Comparison of ENCODE assay signal across 8 mouse cellular contexts in the genomic region with DNA sequence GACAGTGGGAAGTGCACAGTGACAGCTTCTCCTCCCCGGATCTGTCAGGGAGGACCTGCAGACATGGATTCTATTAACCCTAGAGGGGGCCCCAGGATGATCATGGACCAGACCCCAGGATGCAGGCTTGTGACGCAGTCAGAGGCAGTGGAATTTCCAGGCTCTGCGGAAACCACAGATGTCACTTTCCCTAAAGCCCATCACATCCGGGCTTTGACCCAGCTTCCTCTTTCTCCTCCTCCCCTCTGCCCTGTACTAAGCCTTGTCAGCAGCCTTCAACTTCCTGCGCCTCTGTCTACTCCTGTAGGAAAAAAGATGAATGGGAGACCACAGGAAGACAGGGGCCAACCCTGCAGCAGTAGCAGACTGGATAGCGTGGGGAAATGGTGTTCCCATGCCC. TPM values are rescaled to one million over a fixed set of nuclear protein-coding genes. Genes with fewer than 3 reads are reported as not detected.
DNase-seq lines count a peak whose midpoint lies in the region; ATAC-seq lines count a peak whose summit lies in the region.

No protein-coding gene starts in this region.

- peaks cover 25% of the 10 kb centered on the region for H3K4me1 ChIP-seq in embryonic facial prominence, embryonic 13.5 days
- peaks cover 36% of the 10 kb centered on the region for H3K4me1 ChIP-seq in hindbrain, embryonic 15.5 days (replicated peaks)
- peaks cover 62% of the 10 kb centered on the region for H3K4me1 ChIP-seq in liver, embryonic 12.5 days

- peak overlapping the region; percentile 44 for H3K9ac ChIP-seq in embryonic facial prominence, embryonic 13.5 days
- peak overlapping the region; percentile 29; the same call in 1 of the 2 replicates for H3K9ac ChIP-seq in hindbrain, embryonic 15.5 days
- no peak overlapping the region for H3K9ac ChIP-seq in liver, embryonic 12.5 days

- WGBS in embryonic facial prominence, embryonic 13.5 days, result 15% methylated on average over 6 of the region's 6 CpGs
- whole genome bisulfite sequencing in hindbrain, embryonic 15.5 days, result 26% methylated on average over 6 of the region's 6 CpGs
- 8% methylated on average over 6 of the region's 6 CpGs for WGBS in liver, embryonic 12.5 days (ENCODE audit: insufficient replicate concordance)

- no peak overlapping the region for H3K4me3 ChIP-seq in embryonic facial prominence, embryonic 13.5 days
- peak overlapping the region; percentile 18; the same call in 1 of the 2 replicates for H3K4me3 ChIP-seq in hindbrain, embryonic 15.5 days
- no peak overlapping the region for H3K4me3 ChIP-seq in liver, embryonic 12.5 days

- no peaks in the 10 kb centered on the region for H3K9me3 ChIP-seq in embryonic facial prominence, embryonic 13.5 days
- H3K9me3 ChIP-seq in hindbrain, embryonic 15.5 days, result no peaks in the 10 kb centered on the region
- no peaks in the 10 kb centered on the region for H3K9me3 ChIP-seq in liver, embryonic 12.5 days (replicated peaks)

- H3K36me3 ChIP-seq in embryonic facial prominence, embryonic 13.5 days, result no peaks in the 10 kb centered on the region
- no peaks in the 10 kb centered on the region for H3K36me3 ChIP-seq in hindbrain, embryonic 15.5 days
- no peaks in the 10 kb centered on the region for H3K36me3 ChIP-seq in liver, embryonic 12.5 days

- no peak for ATAC-seq in embryonic facial prominence, embryonic 13.5 days (ENCODE audit: insufficient number of reproducible peaks, insufficient read depth, low FRiP score, low TSS enrichment, low read depth)
- no peak for ATAC-seq in hindbrain, embryonic 15.5 days (ENCODE audit: low FRiP score, low read depth)
- peak; percentile 14; the same call in 1 of the 2 replicates for ATAC-seq in liver, embryonic 12.5 days

- peak overlapping the region; percentile 45; the same call in 1 of the 2 replicates for H3K27ac ChIP-seq in embryonic facial prominence, embryonic 13.5 days
- H3K27ac ChIP-seq in hindbrain, embryonic 15.5 days (replicated peaks), result peak overlapping the region; percentile 80
- peak overlapping the region; percentile 23 for H3K27ac ChIP-seq in liver, embryonic 12.5 days

- H3K27me3 ChIP-seq in embryonic facial prominence, embryonic 13.5 days, result peaks cover 14% of the 10 kb centered on the region
- H3K27me3 ChIP-seq in hindbrain, embryonic 15.5 days, result peaks cover 4% of the 10 kb centered on the region; the same call in 1 of the 2 replicates
- H3K27me3 ChIP-seq in liver, embryonic 12.5 days (replicated peaks), result peaks cover 47% of the 10 kb centered on the region

- DNase-seq in adrenal gland, adult (ENCODE audit: inconsistent age in 2 of 2, low spot score in 1 of 2), result peak; percentile 57 to 73
- DNase-seq in adrenal gland, postnatal 4 days (ENCODE audit: low spot score in 2 of 2), result no peak
- peak; percentile 46 for DNase-seq in naive thymus-derived CD4-positive, alpha-beta T cell, adult 2 months (ENCODE audit: low read depth)
- DNase-seq in layer of hippocampus, postnatal 14 days (ENCODE audit: low spot score in 2 of 2), result no peak
- no peak for DNase-seq in urinary bladder, adult 18-20 months (ENCODE audit: low spot score in 2 of 2)

- H3K4me2 ChIP-seq in embryonic facial prominence, embryonic 13.5 days, result peak overlapping the region; percentile 37
- peak overlapping the region; percentile 44 for H3K4me2 ChIP-seq in hindbrain, embryonic 15.5 days
- H3K4me2 ChIP-seq in liver, embryonic 12.5 days, result 0 out of 2 replicates have a peak overlapping the region, but pooled peaks have one; percentile 2

RNA-seq across cellular contexts. Expression of gene Fam229a, which starts 5.6 kb away (rescaled TPM):
- total RNA-seq in adrenal gland, postnatal 4 days (2021), result not detected
- not detected in 2 replicates for polyA plus RNA-seq in embryonic facial prominence, embryonic 13.5 days (2015; fragmentation: Nextera tagmentation; extraction: Ambion mirVana)
- 0.39 and 0.87 TPM in 2 replicates for polyA plus RNA-seq in hindbrain, embryonic 15.5 days (2015; fragmentation: Nextera tagmentation; extraction: Ambion mirVana)
- not detected in 2 replicates for polyA plus RNA-seq in liver, embryonic 12.5 days (2016; fragmentation: Nextera tagmentation; extraction: Ambion mirVana)
- under 1 TPM in 1 of 2 experiments, not detected in 1; 0.72 TPM for total RNA-seq in layer of hippocampus, postnatal 14 days (2021)

RNA-seq across cellular contexts. Expression of gene Tssk3, which starts 5.8 kb away (rescaled TPM):
- not detected for total RNA-seq in adrenal gland, postnatal 4 days (2021)
- not detected in 2 replicates for polyA plus RNA-seq in embryonic facial prominence, embryonic 13.5 days (2015; fragmentation: Nextera tagmentation; extraction: Ambion mirVana)
- 0.53 and 0.73 TPM in 2 replicates for polyA plus RNA-seq in hindbrain, embryonic 15.5 days (2015; fragmentation: Nextera tagmentation; extraction: Ambion mirVana)
- polyA plus RNA-seq in liver, embryonic 12.5 days (2016; fragmentation: Nextera tagmentation; extraction: Ambion mirVana), result not detected in 2 replicates
- total RNA-seq in layer of hippocampus, postnatal 14 days (2021), result not detected

RNA-seq across cellular contexts. Expression of gene Marcksl1, which starts 16.8 kb away (rescaled TPM):
- total RNA-seq in adrenal gland, postnatal 4 days (2021), result 100 to 1,000 TPM; 157 to 183 TPM
- polyA plus RNA-seq in embryonic facial prominence, embryonic 13.5 days (2015; fragmentation: Nextera tagmentation; extraction: Ambion mirVana), result 839 and 1,023 TPM in 2 replicates
- 1,671 and 1,849 TPM in 2 replicates for polyA plus RNA-seq in hindbrain, embryonic 15.5 days (2015; fragmentation: Nextera tagmentation; extraction: Ambion mirVana)
- 192 and 195 TPM in 2 replicates for polyA plus RNA-seq in liver, embryonic 12.5 days (2016; fragmentation: Nextera tagmentation; extraction: Ambion mirVana)
- total RNA-seq in layer of hippocampus, postnatal 14 days (2021), result 100 to 1,000 TPM; 372 to 379 TPM

RNA-seq across cellular contexts. Expression of gene Bsdc1, which starts 35.2 kb away (rescaled TPM):
- total RNA-seq in adrenal gland, postnatal 4 days (2021), result 10 to 100 TPM; 55.4 TPM
- polyA plus RNA-seq in embryonic facial prominence, embryonic 13.5 days (2015; fragmentation: Nextera tagmentation; extraction: Ambion mirVana), result 27.6 and 29.9 TPM in 2 replicates
- 35.3 and 37.4 TPM in 2 replicates for polyA plus RNA-seq in hindbrain, embryonic 15.5 days (2015; fragmentation: Nextera tagmentation; extraction: Ambion mirVana)
- polyA plus RNA-seq in liver, embryonic 12.5 days (2016; fragmentation: Nextera tagmentation; extraction: Ambion mirVana), result 36.7 and 37.4 TPM in 2 replicates
- 10 to 100 TPM; 52.2 to 54.2 TPM for total RNA-seq in layer of hippocampus, postnatal 14 days (2021)

RNA-seq across cellular contexts. Expression of gene Hdac1, which starts 45.9 kb away (rescaled TPM):
- 10 to 100 TPM; 74.9 to 84.8 TPM for total RNA-seq in adrenal gland, postnatal 4 days (2021)
- polyA plus RNA-seq in embryonic facial prominence, embryonic 13.5 days (2015; fragmentation: Nextera tagmentation; extraction: Ambion mirVana), result 237 and 240 TPM in 2 replicates
- polyA plus RNA-seq in hindbrain, embryonic 15.5 days (2015; fragmentation: Nextera tagmentation; extraction: Ambion mirVana), result 84.7 and 92.2 TPM in 2 replicates
- polyA plus RNA-seq in liver, embryonic 12.5 days (2016; fragmentation: Nextera tagmentation; extraction: Ambion mirVana), result 140 and 145 TPM in 2 replicates
- 10 to 100 TPM; 36.4 to 44.6 TPM for total RNA-seq in layer of hippocampus, postnatal 14 days (2021)

Comparison
In these comparisons a context has a peak if more than half of its experiments do, and no peak if none do; other contexts are left out.
1. DNase-seq: peak in adrenal gland, adult (2 of 2) and naive thymus-derived CD4-positive, alpha-beta T cell, adult 2 months (single experiment); none in adrenal gland, postnatal 4 days (0 of 2), layer of hippocampus, postnatal 14 days (0 of 2) and urinary bladder, adult 18-20 months (0 of 2).
2. H3K27ac ChIP-seq: peak in every context shown above with its lines; median percentile 80 in hindbrain, embryonic 15.5 days; 45 in embryonic facial prominence, embryonic 13.5 days; 23 in liver, embryonic 12.5 days.
3. Peak in every context shown above with its lines, with median percentiles within 50 percentile points of each other: H3K4me2 ChIP-seq.